Mouse (Mus musculus): ENCODE measurements at regions not wholly inside any gene's neighbourhood (a gene's known extent, or its start where the extent isn't known, plus 50 kb on each side); places are given as distances from the start of the nearest gene placed in this dataset.

DNA sequence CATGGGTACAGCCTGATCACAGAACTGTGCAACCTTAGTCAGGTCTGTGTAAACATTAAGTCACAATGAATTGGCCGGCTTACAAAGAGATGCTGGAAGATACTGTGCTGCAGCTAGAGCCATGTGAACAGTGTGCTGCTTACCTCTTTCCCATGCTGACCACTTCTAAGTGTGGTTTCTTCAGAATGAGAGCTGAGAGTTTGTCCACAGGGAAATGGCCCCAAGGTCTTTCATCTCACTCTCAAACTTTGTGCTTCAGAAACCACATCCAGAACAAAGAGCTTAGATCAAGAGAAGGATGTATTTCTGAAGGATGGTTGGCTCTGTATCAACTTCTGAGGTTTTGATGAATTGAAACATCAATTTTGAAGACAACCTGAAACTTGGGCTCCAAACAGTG is 165.7 kb downstream of the Lrrc3b start:
- no peak for DNase-seq

- no peak for DNase-seq
Measured at GRCm38 (mm10) chr14:15272364-15272763, 166.4 kb downstream of the Lrrc3b start.

- DNase-seq = peak; percentile 4
Measured at GRCm38 (mm10) chr14:15266287-15266686, 172.5 kb downstream of the Lrrc3b start.

DNA sequence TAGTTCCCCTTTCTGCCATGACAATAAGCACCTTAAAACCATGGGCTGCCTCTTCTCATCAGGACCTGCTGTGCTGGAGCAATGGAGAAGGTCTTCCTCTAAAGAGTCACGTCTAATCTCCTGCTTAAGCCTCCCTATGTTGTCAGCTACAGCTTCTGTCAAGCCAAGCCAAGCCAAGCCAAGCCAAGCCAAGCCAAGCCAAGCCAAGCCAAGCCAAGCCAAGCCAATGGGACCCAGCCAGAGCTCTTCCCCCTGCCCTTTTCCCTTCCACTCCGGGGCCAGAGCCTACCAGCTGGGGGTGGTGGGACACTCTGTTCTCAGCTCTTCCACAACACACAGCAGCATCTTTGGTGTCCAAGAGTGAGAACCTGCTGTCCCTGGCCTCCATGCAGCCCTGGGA is 175.8 kb downstream of the Lrrc3b start:
- no peak for DNase-seq

DNA sequence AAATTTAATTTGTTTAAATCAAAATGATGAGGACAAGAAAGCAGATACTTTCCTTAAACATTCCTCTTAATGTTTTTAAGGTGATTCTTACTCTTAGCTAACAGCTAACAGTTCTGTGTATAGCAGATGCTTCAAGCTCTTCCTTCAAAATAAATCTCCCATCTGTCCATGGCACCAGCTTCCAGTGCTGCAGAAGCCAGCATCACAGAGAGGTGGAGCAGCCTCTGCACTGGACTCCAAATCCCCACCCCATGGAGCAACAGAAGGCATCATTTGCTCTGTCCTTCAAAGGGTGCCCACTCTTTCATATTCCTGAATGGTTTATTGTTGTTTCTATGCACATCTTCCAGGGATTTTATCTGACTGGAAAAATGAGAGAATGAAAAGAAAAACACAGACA is 183.1 kb downstream of the Lrrc3b start:
- no peak for DNase-seq

DNA sequence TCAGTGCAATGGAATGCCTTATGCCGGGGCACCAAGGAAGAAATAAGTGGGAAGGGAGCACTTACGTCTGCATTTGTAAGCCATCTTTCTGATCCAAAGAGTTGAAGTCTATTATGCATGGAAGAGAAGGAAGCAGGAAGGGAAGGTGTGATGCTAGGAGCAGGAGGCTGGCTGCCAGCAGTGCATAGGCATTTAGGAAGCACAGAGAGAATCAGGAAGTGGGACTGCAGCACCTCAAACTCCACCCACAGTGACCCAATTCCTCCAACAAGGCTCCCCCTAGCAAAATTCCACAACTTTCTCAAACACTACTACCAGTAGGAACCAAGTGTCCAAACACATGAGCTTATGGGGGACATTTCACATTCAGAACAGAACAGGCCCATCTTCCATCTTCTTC is 233.2 kb downstream of the Lrrc3b start:
- no peak for DNase-seq

DNA sequence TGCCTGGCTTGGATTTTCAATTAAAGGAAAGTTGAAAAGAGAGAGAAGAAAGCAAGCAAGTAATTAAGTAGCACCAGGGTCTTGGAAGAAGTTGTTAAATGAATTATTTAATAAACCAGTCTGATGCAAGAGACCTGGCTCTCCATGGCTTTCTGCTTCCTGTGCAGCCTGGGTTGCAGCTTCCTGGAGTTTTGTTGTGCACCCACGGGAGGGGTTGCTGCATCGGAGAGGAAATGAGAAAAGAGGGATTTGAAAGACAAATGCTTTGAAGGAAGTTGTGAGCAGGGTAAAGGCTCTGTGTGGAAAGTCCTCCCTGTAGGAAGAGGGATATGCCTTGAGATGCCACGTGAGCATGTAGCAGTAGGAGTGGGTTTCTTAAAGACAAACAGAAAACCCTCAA is 234.5 kb downstream of the Lrrc3b start:
- DNase-seq = no peak

Measured in kidney, postnatal 14 days (tissue).